Mouse (Mus musculus): ENCODE data around the gene Cd46. TPM values are rescaled to one million over a fixed set of nuclear protein-coding genes. Genes with fewer than 3 reads are reported as not detected.

The Cd46 gene
- total RNA-seq (2014; fragmentation: Nextera tagmentation) = 2.8 and 3.7 TPM in 2 replicates
- 0.99 and 1.1 TPM in 2 replicates for total RNA-seq (2017)
- 0.03 TPM in 1 of 2 replicates, not detected in the other for polyA plus RNA-seq (2012)

- Histone ChIP-seq H3K4me3 (ENCODE audit: low read depth, low read length) (peak within 1 kb of the TSS; percentile 72), H3K36me3 (replicated peaks) (peaks cover 8% of the 10 kb centered on the region), H3K27me3 (ENCODE audit: insufficient read depth, low read length) (no peaks in the 10 kb centered on the region), H3K4me1 (ENCODE audit: insufficient read depth, low read depth, low read length) (peaks cover 23% of the 10 kb centered on the region), H3K9me3 (replicated peaks) (no peaks in the 10 kb centered on the region)
- ATAC-seq (ENCODE audit: extremely low read depth, insufficient number of reproducible peaks, low FRiP score, poor library complexity, severe bottlenecking) (peak; percentile 95), DNase-seq (ENCODE audit: low spot score) (peak; percentile 81)
- TF ChIP-seq GATA1 (IDR thresholded peaks at IDR 0.05; ENCODE audit: borderline replicate concordance, low read length) = no peak
- no peak for TF ChIP-seq TAL1 (conservative IDR thresholded peaks at IDR 0.05; ENCODE audit: low read depth, low read length)
- TF ChIP-seq CTCF (IDR thresholded peaks at IDR 0.05; ENCODE audit: low read depth, low read length) = no peak
- no peak for TF ChIP-seq POLR2AphosphoS5 (IDR thresholded peaks at IDR 0.05; ENCODE audit: insufficient replicate concordance, low read depth, low read length)
- no peak for TF ChIP-seq GATA2 (IDR thresholded peaks at IDR 0.05; ENCODE audit: borderline replicate concordance, low read depth, low read length)
These were observed at the start of gene Cd46 for GRCm38 (mm10) chr1:195092220-195092720. TSS of gene Cd46 (minus strand) at chr1:195092249.

- Histone ChIP-seq H3K36me3 (replicated peaks) (peaks cover 18% of the 10 kb centered on the region), H3K4me1 (ENCODE audit: insufficient read depth, low read depth, low read length) (peaks cover 20% of the 10 kb centered on the region), H3K9me3 (replicated peaks) (no peaks in the 10 kb centered on the region), H3K4me3 (ENCODE audit: low read depth, low read length) (peak overlapping the region; percentile 73; the same call in 1 of the 2 replicates), H3K27me3 (ENCODE audit: insufficient read depth, low read length) (no peaks in the 10 kb centered on the region)
- no peak for DNase-seq (ENCODE audit: low spot score)
- no peak for ATAC-seq (ENCODE audit: extremely low read depth, insufficient number of reproducible peaks, low FRiP score, poor library complexity, severe bottlenecking)
- TF ChIP-seq CTCF (IDR thresholded peaks at IDR 0.05; ENCODE audit: low read depth, low read length) = no peak
- no peak for TF ChIP-seq GATA2 (IDR thresholded peaks at IDR 0.05; ENCODE audit: borderline replicate concordance, low read depth, low read length)
- no peak for TF ChIP-seq TAL1 (conservative IDR thresholded peaks at IDR 0.05; ENCODE audit: low read depth, low read length)
- TF ChIP-seq GATA1 (IDR thresholded peaks at IDR 0.05; ENCODE audit: borderline replicate concordance, low read length) = no peak
- no peak for TF ChIP-seq POLR2AphosphoS5 (IDR thresholded peaks at IDR 0.05; ENCODE audit: insufficient replicate concordance, low read depth, low read length)
These were observed 40.0 kb upstream of the Cd46 start for GRCm38 (mm10) chr1:195132070-195132469.

- DNase-seq (ENCODE audit: low spot score) (no peak), ATAC-seq (ENCODE audit: extremely low read depth, insufficient number of reproducible peaks, low FRiP score, poor library complexity, severe bottlenecking) (no peak)
- Histone ChIP-seq H3K4me3 (ENCODE audit: low read depth, low read length) (peak overlapping the region; percentile 73), H3K9me3 (replicated peaks) (no peaks in the 10 kb centered on the region), H3K27me3 (ENCODE audit: insufficient read depth, low read length) (no peaks in the 10 kb centered on the region), H3K4me1 (ENCODE audit: insufficient read depth, low read depth, low read length) (peaks cover 20% of the 10 kb centered on the region), H3K36me3 (replicated peaks) (peaks cover 22% of the 10 kb centered on the region)
- TF ChIP-seq GATA2 (IDR thresholded peaks at IDR 0.05; ENCODE audit: borderline replicate concordance, low read depth, low read length) = no peak
- no peak for TF ChIP-seq CTCF (IDR thresholded peaks at IDR 0.05; ENCODE audit: low read depth, low read length)
- TF ChIP-seq POLR2AphosphoS5 (IDR thresholded peaks at IDR 0.05; ENCODE audit: insufficient replicate concordance, low read depth, low read length) = no peak
- TF ChIP-seq TAL1 (conservative IDR thresholded peaks at IDR 0.05; ENCODE audit: low read depth, low read length) = no peak
- no peak for TF ChIP-seq GATA1 (IDR thresholded peaks at IDR 0.05; ENCODE audit: borderline replicate concordance, low read length)
These were observed 39.6 kb upstream of the Cd46 start for GRCm38 (mm10) chr1:195131675-195132015.

GRCm38 (mm10) chr1:195130953-195131674, 39.1 kb upstream of the Cd46 start, which contains the start of gene Cr1l:
TSS of gene Cr1l (minus strand) at chr1:195131586.
- TF ChIP-seq GATA1 (IDR thresholded peaks at IDR 0.05; ENCODE audit: borderline replicate concordance, low read length) (no peak), GATA2 (IDR thresholded peaks at IDR 0.05; ENCODE audit: borderline replicate concordance, low read depth, low read length) (no peak), TAL1 (conservative IDR thresholded peaks at IDR 0.05; ENCODE audit: low read depth, low read length) (no peak), POLR2AphosphoS5 (IDR thresholded peaks at IDR 0.05; ENCODE audit: insufficient replicate concordance, low read depth, low read length) (0 out of 2 replicates have a peak, but pooled peaks have one; percentile 52), CTCF (IDR thresholded peaks at IDR 0.05; ENCODE audit: low read depth, low read length) (0 out of 2 replicates have a peak, but pooled peaks have one; percentile 4)
- ATAC-seq (ENCODE audit: extremely low read depth, insufficient number of reproducible peaks, low FRiP score, poor library complexity, severe bottlenecking) (peak; percentile 92), DNase-seq (ENCODE audit: low spot score) (peak; percentile 57)
- Histone ChIP-seq H3K36me3 (replicated peaks) (peaks cover 24% of the 10 kb centered on the region), H3K4me3 (ENCODE audit: low read depth, low read length) (peak within 1 kb of the TSS; percentile 73), H3K9me3 (replicated peaks) (no peaks in the 10 kb centered on the region), H3K27me3 (ENCODE audit: insufficient read depth, low read length) (no peaks in the 10 kb centered on the region), H3K4me1 (ENCODE audit: insufficient read depth, low read depth, low read length) (peaks cover 20% of the 10 kb centered on the region)

- Histone ChIP-seq H3K4me1 (ENCODE audit: insufficient read depth, low read depth, low read length) (peaks cover 20% of the 10 kb centered on the region), H3K27me3 (ENCODE audit: insufficient read depth, low read length) (no peaks in the 10 kb centered on the region), H3K4me3 (ENCODE audit: low read depth, low read length) (peak overlapping the region; percentile 73), H3K36me3 (replicated peaks) (peaks cover 28% of the 10 kb centered on the region), H3K9me3 (replicated peaks) (no peaks in the 10 kb centered on the region)
- ATAC-seq (ENCODE audit: extremely low read depth, insufficient number of reproducible peaks, low FRiP score, poor library complexity, severe bottlenecking) = no peak
- no peak for TF ChIP-seq TAL1 (conservative IDR thresholded peaks at IDR 0.05; ENCODE audit: low read depth, low read length)
- TF ChIP-seq CTCF (IDR thresholded peaks at IDR 0.05; ENCODE audit: low read depth, low read length) = no peak
- no peak for TF ChIP-seq GATA1 (IDR thresholded peaks at IDR 0.05; ENCODE audit: borderline replicate concordance, low read length)
- no peak for TF ChIP-seq POLR2AphosphoS5 (IDR thresholded peaks at IDR 0.05; ENCODE audit: insufficient replicate concordance, low read depth, low read length)
- no peak for TF ChIP-seq GATA2 (IDR thresholded peaks at IDR 0.05; ENCODE audit: borderline replicate concordance, low read depth, low read length)
- no peak for DNase-seq (ENCODE audit: low spot score)
These were observed 38.4 kb upstream of the Cd46 start for GRCm38 (mm10) chr1:195130479-195130878.

- no peak for TF ChIP-seq TAL1 (conservative IDR thresholded peaks at IDR 0.05; ENCODE audit: low read depth, low read length)
- TF ChIP-seq POLR2AphosphoS5 (IDR thresholded peaks at IDR 0.05; ENCODE audit: insufficient replicate concordance, low read depth, low read length) = no peak
- no peak for TF ChIP-seq GATA1 (IDR thresholded peaks at IDR 0.05; ENCODE audit: borderline replicate concordance, low read length)
- TF ChIP-seq GATA2 (IDR thresholded peaks at IDR 0.05; ENCODE audit: borderline replicate concordance, low read depth, low read length) = no peak
- TF ChIP-seq CTCF (IDR thresholded peaks at IDR 0.05; ENCODE audit: low read depth, low read length) = no peak
- no peak for ATAC-seq (ENCODE audit: extremely low read depth, insufficient number of reproducible peaks, low FRiP score, poor library complexity, severe bottlenecking)
- H3K4me1 ChIP-seq (ENCODE audit: insufficient read depth, low read depth, low read length) = peaks cover 20% of the 10 kb centered on the region
- H3K36me3 ChIP-seq (replicated peaks) = peaks cover 32% of the 10 kb centered on the region
- H3K27me3 ChIP-seq (ENCODE audit: insufficient read depth, low read length) = no peaks in the 10 kb centered on the region
- no peak overlapping the region; the same call in 1 of the 2 replicates for H3K4me3 ChIP-seq (ENCODE audit: low read depth, low read length)
- H3K9me3 ChIP-seq (replicated peaks) = no peaks in the 10 kb centered on the region
- DNase-seq (ENCODE audit: low spot score) = no peak
These were observed 37.8 kb upstream of the Cd46 start for GRCm38 (mm10) chr1:195129867-195130266.

All from G1E (cell line).